Mouse (Mus musculus): ENCODE results near the gene Gpatch2.

Gene Gpatch2

DNA sequence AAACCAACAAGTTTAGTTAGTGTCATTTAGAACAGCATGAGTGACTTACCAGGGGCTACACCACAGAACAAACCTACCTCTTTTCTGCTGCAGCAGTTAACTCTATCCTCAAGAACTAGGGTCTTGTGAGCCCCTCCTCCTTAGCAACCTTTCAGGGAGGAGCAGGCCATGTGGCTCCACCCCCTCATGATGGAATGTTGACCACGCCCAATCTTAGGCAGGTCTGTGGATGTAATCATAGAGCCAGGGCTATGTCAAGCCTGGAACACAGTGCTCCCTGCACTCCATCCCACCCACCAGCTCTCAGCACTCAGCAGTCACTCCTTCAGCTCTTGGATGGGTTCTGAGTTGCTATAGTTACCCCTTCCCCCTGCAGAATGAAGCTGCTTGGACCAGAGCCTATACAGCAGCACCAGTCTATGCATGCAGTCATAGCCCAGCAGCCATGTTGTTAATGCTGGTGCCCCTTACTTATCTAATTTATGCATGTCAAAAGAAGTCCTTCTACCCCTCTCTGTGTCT is 35.5 kb downstream of the Gpatch2 start:
- no peak for DNase-seq

GRCm38 (mm10) chr1:187258756-187259155 is 43.4 kb downstream of the Gpatch2 start:
- DNase-seq = no peak

DNA sequence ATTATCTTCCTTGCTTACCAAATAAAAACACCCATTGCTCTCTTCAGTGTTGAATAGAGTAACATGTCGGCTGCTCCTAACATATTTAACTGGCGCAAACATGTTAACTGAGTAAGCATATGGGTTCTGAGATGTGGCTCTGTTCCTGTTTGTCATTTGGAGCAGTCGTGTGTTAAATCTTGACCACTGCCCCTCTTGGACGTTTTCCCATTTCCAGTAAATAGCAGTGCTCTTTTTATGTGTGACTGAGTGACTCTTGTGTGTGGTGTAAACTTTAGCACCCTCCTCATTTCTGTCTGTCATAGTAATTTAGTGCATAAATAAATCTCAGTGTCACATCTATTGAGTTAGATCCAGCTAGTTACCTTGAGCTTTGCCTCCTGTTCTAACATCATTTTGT is 52.3 kb downstream of the Gpatch2 start:
- no peak for DNase-seq

GRCm38 (mm10) chr1:187270318-187271247 is 55.3 kb downstream of the Gpatch2 start:
- DNase-seq = no peak

DNA sequence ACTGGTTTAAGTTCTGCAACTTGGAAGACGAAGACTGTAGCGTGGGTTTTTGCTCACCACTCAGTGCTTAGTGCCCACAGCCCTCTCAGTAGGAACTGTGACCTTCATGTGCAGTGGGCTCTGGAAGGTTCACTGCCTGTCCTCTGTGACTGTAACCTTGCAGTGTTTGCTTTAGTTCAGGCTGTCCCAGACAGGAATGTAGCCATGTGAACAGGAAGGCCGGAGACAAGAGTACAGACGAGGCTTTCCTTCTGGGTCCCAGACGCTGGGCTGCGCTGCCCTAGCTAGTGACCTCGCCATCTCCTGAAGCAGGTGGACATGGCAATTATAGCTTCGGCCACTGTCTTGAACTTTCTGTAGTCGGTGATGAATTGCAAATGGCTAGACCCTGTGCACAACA is 62.0 kb downstream of the Gpatch2 start:
- no peak for DNase-seq

GRCm38 (mm10) chr1:187278472-187278871 is 63.2 kb downstream of the Gpatch2 start:
- DNase-seq = no peak

DNA sequence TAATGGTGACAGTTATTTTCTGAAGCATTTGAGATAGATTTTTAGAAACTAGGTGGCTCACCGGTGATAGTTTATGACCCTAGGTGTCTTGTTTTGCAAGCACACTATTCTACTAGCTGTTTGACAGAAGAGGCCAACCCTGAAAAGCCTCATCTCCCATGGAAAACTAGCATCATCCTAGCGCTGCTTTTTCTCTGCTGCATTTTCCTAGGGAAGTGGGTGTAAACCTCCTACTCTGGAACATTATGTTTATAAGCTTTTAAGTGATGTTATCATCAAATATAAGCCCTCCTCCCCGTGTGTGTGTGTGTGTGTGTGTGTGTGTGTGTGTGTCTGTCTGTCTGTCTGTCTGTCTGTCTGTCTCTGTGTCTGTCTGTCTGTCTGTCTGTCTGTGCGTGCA is 64.5 kb downstream of the Gpatch2 start:
- DNase-seq = no peak

- no peak for DNase-seq
Observed at GRCm38 (mm10) chr1:187282321-187282720, 67.0 kb downstream of the Gpatch2 start.

- DNase-seq = no peak
Observed at GRCm38 (mm10) chr1:187282804-187283203, 67.5 kb downstream of the Gpatch2 start.

DNA sequence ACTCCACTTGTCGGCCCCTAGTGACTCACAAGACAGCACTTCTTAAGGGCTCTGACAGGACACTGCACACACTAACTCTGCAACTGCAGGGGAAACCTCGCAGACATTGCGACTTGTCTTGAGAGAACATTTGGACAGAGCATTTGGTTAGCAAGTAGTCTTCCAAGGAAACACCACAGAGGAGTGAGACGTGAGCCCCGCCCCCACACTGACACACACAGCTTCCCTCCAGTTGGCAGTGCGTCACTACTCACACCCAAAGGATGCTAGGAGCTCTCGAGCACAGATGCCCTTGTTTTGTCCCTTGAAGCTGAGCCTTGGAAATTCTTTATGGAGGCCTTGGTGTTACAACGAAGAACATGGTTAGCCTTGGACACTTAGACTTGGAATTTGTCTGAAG is 70.4 kb downstream of the Gpatch2 start:
- no peak for DNase-seq

- no peak for DNase-seq
Observed at GRCm38 (mm10) chr1:187286411-187286810, 71.1 kb downstream of the Gpatch2 start.

GRCm38 (mm10) chr1:187286924-187287323 is 71.6 kb downstream of the Gpatch2 start:
- no peak for DNase-seq

GRCm38 (mm10) chr1:187290186-187290585 is 74.9 kb downstream of the Gpatch2 start:
- no peak for DNase-seq

DNA sequence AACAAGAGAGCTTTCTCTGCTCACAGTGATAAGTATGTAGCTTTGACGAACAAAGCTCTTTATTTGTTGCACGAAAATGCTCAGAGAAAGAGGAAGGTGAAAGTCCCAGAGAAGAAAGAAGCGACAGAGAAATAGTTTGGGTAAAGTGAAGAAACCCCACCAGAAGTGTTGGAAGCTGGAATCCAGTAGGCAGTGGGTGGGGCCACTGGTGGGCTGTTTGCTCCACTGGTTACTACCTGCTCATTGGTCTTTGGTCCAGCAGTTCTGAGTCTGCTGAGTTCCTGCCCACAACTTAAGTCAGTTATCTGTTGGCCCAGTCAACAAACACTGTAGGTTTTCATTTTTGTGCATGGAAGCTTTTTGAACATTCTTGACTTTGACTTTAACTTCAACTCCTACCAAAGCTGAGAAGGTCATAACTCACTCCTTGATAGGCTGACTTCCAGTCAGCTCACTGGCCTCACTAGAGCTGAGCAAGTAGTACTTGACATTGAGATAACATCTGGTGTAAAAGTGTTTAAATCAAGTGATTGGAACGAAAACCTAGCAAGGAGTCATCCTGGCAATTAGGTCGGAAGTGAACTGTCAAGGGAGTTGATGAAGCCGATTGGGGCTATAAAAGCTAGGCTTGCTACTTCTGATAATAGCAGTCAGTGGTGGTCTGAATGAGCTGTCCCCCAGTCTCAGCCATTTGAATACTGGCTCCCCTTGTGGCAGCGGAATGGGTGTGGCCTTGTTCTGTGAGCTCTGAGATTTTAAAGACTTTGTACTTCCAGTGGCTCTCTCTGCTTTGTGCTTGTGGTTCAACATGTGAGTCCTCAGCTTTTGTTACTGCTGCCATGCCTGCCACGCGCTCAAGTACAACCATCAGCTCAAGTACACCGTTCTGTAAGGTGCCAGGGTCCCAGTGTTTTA is 76.4 kb downstream of the Gpatch2 start:
- no peak for DNase-seq

GRCm38 (mm10) chr1:187292395-187292749 is 77.1 kb downstream of the Gpatch2 start:
- no peak for DNase-seq

DNA sequence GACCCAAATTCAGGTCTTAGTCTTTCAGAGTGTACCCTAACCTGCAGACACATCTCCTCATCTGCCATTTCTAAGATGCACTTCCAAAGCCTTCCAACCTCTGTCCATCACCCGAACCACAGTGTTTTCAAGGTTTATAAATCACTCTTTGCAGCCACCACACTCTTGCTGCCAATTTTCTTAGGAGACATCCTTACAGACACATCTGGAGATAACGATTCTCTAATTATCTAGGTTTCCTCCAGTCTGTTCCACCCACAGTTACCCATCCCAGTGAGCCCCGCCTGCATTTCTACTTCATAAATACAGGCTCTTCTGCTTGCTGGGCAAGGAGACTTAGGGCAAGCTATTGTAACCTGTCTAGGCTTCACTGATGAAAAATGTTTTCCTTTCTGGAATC is 77.9 kb downstream of the Gpatch2 start:
- no peak for DNase-seq

- DNase-seq = no peak
Observed at GRCm38 (mm10) chr1:187294522-187294921, 79.2 kb downstream of the Gpatch2 start.

DNA sequence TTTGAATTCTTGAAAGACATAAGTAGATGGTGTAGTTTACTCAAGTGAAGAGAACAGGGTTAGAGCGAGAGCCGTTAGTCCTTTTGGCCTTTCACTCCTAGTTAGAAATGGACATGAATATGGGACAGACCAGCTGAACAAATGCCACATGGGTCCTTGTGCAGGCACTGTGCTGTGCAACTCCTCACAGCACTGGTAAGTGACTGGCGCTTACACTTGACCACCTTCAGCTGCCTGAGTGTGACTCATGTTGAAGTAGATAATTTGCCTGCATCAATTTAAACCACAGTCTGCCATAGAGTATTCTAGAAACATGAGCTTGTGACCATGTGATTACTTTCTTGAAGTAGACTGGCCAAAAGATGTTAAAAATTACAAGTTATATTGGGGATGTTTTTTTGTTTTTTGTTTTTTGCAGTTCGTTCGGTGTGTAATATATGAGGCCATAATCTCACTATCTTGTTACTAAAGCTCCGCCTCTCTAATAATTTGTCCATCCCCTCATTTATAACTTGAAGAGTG is 79.8 kb downstream of the Gpatch2 start:
- no peak for DNase-seq

DNA sequence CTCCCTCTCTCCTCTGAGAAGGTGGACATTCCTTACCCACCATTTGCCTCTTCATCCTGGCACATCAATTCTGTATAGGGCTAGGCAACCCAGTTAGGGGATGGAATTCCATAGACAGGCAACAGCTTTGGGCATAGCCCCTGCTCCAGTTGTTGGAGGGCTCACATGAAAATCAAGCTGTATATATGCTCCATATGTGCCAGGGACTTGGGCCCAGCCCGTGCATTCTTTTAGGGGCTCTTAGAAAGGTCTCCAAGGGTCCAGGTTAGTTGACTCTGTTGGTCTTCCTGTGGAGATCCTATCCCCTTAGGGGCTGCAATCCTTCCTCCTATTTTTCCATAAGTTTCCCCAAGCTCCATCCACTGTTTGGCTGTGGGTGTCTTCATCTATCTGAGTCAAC is 80.4 kb downstream of the Gpatch2 start:
- no peak for DNase-seq

DNA sequence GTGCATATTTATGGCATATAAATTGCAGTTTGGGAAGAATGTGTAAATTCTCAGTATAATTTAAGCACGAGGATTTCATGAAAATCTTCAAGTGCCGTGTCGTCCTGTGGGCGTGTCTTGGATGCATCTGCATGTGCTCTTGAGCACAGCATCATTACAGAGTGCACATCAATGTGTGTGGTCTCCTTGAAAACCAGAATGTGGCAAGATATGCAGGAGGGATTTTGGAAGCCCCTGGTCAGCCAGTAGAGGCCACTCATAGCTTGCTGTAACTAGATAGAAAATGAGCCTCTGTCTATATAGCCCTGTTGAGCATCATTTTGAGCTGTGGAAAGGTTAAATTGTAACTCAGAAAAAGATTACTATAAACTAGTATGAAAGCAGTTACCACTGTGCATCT is 83.9 kb downstream of the Gpatch2 start:
- no peak for DNase-seq

- peak in 1 of 2 experiments; percentile 10 for DNase-seq
Observed at GRCm38 (mm10) chr1:187300626-187301025, 85.3 kb downstream of the Gpatch2 start.

- peak; percentile 19 to 42 for DNase-seq
Observed at GRCm38 (mm10) chr1:187303221-187303620, 87.9 kb downstream of the Gpatch2 start.

GRCm38 (mm10) chr1:187307335-187307734 is 92.0 kb downstream of the Gpatch2 start:
- no peak for DNase-seq
